Mouse (Mus musculus) kidney, embryonic 14.5 days (tissue): ENCODE results near the gene Lrrc29. TPM values are rescaled to one million over a fixed set of nuclear protein-coding genes. Genes with fewer than 3 reads are reported as not detected.
A peak's percentile ranks its signal among the peaks of the same experiment; 100 is the strongest.

Experiments
- ATAC-seq: fragments of 200-750 bp; cut with Nextera tagmentation; 2 replicates; pipeline ENCODE4 v1.8.0; 2017; ENCODE audit warnings: moderate number of reproducible peaks, mild to moderate bottlenecking, moderate TSS enrichment, moderate library complexity; ENCODE audit not compliant: low FRiP score, low TSS enrichment
- H3K27ac ChIP-seq: fragments of 300-500 bp; sonication (generic); 2 replicates; pipeline ENCODE4 v1.5.1; 2014; ENCODE audit warnings: low read depth, mild to moderate bottlenecking, low read length, moderate library complexity, mixed read lengths
- H3K27me3 ChIP-seq: fragments of 300-500 bp; sonication (generic); 2 replicates; pipeline ENCODE4 v1.6.1; 2014; ENCODE audit warnings: mild to moderate bottlenecking, low read length; ENCODE audit not compliant: control insufficient read depth, insufficient read depth
- H3K36me3 ChIP-seq: fragments of 300-500 bp; sonication (generic); 2 replicates; pipeline ENCODE4 v1.6.1; 2014; ENCODE audit warnings: low read length, mixed read lengths; ENCODE audit not compliant: control insufficient read depth, insufficient read depth
- H3K4me1 ChIP-seq: fragments of 300-500 bp; sonication (generic); 2 replicates; pipeline ENCODE4 v1.6.1; 2014; ENCODE audit warnings: low read length, mixed read lengths; ENCODE audit not compliant: control insufficient read depth, insufficient read depth
- H3K4me2 ChIP-seq: fragments of 300-500 bp; sonication (generic); replicated peaks from 2 replicates; pipeline ENCODE4 v1.6.1; 2014; ENCODE audit warnings: low read depth, mild to moderate bottlenecking, low read length
- H3K4me3 ChIP-seq: fragments of 300-500 bp; sonication (generic); 2 replicates; pipeline ENCODE4 v1.5.1; 2014; ENCODE audit warnings: mild to moderate bottlenecking, low read length
- H3K9ac ChIP-seq: fragments of 300-500 bp; sonication (generic); 2 replicates; pipeline ENCODE4 v1.6.1; 2014; ENCODE audit warnings: low read depth, mild to moderate bottlenecking, low read length, moderate library complexity
- H3K9me3 ChIP-seq: fragments of 300-500 bp; sonication (generic); 2 replicates; pipeline ENCODE4 v1.6.1; 2016; ENCODE audit warnings: low read length; ENCODE audit not compliant: control insufficient read depth
- WGBS: fragments of 180-500 bp; shearing (Covaris S2); extraction: QIAGEN DNeasy Blood & Tissue Kit; methylation state at CpG from one replicate; pipeline ENCODE4 v1.1.7; 2014; 5-methylcytosine and 5-hydroxymethylcytosine counted together
- polyA plus RNA-seq: library from polyadenylated mRNA; unstranded; fragments of >200 nt; fragmentation: Nextera tagmentation; extraction: Ambion mirVana; gene quantifications from 2 replicates; pipeline ENCODE4 v1.2.1, GENCODE M21; 2014

Lrrc29 gene
- polyA plus RNA-seq, 1 experiment from 2014 or later = 2.1 TPM

- ATAC-seq = no peak
- under 1% methylated on average over 42 of the region's 42 CpGs for WGBS
- peaks cover 23% of the 10 kb centered on the region for H3K4me1 ChIP-seq
- H3K9ac ChIP-seq = peak within 1 kb of the TSS; percentile 45
- H3K4me3 ChIP-seq = peak within 1 kb of the TSS; percentile 46
- peaks cover 4% of the 10 kb centered on the region; the same call in 1 of the 2 replicates for H3K9me3 ChIP-seq
- peak within 1 kb of the TSS; percentile 92 for H3K4me2 ChIP-seq
- no peaks in the 10 kb centered on the region for H3K36me3 ChIP-seq
- peaks cover 88% of the 10 kb centered on the region for H3K27me3 ChIP-seq
- no peak within 1 kb of the TSS for H3K27ac ChIP-seq
These were observed 56.6 kb downstream of the Lrrc29 start, which contains the start of gene Hsf4 for GRCm38 (mm10) chr8:105269461-105269947. Gene Hsf4 (plus strand): TSS chr8:105269801.

- Histone ChIP-seq H3K4me2 (peak overlapping the region; percentile 92), H3K27me3 (peaks cover 83% of the 10 kb centered on the region), H3K4me3 (peak overlapping the region; percentile 46), H3K9ac (peak overlapping the region; percentile 28; the same call in 1 of the 2 replicates), H3K9me3 (peaks cover 4% of the 10 kb centered on the region; the same call in 1 of the 2 replicates), H3K27ac (no peak overlapping the region), H3K4me1 (peaks cover 23% of the 10 kb centered on the region), H3K36me3 (no peaks in the 10 kb centered on the region)
- ATAC-seq = no peak
- under 1% methylated on average over 10 of the region's 10 CpGs for WGBS
These were observed 57.0 kb downstream of the Lrrc29 start for GRCm38 (mm10) chr8:105269075-105269458.

GRCm38 (mm10) chr8:105268342-105269074 lies 57.6 kb downstream of the Lrrc29 start:
- no peak overlapping the region for H3K27ac ChIP-seq
- peak overlapping the region; percentile 92 for H3K4me2 ChIP-seq
- 1% methylated on average over 65 of the region's 65 CpGs for WGBS
- H3K4me3 ChIP-seq = peak overlapping the region; percentile 46
- H3K4me1 ChIP-seq = peaks cover 23% of the 10 kb centered on the region
- H3K27me3 ChIP-seq = peaks cover 79% of the 10 kb centered on the region
- peaks cover 4% of the 10 kb centered on the region; the same call in 1 of the 2 replicates for H3K9me3 ChIP-seq
- ATAC-seq = peak; percentile 39
- H3K36me3 ChIP-seq = no peaks in the 10 kb centered on the region
- H3K9ac ChIP-seq = peak overlapping the region; percentile 28; the same call in 1 of the 2 replicates

- 13% methylated on average over 13 of the region's 13 CpGs for WGBS
- H3K27me3 ChIP-seq = peaks cover 70% of the 10 kb centered on the region
- H3K36me3 ChIP-seq = no peaks in the 10 kb centered on the region
- no peak overlapping the region for H3K4me3 ChIP-seq
- no peak overlapping the region for H3K4me2 ChIP-seq
- no peak overlapping the region for H3K9ac ChIP-seq
- ATAC-seq = no peak
- peaks cover 23% of the 10 kb centered on the region for H3K4me1 ChIP-seq
- no peak overlapping the region for H3K27ac ChIP-seq
- H3K9me3 ChIP-seq = peaks cover 4% of the 10 kb centered on the region; the same call in 1 of the 2 replicates
These were observed 59.3 kb downstream of the Lrrc29 start for GRCm38 (mm10) chr8:105266775-105267174.

- peak overlapping the region; percentile 48; the same call in 1 of the 2 replicates for H3K9ac ChIP-seq
- ATAC-seq = no peak
- peaks cover 23% of the 10 kb centered on the region for H3K4me1 ChIP-seq
These were observed 61.0 kb downstream of the Lrrc29 start for GRCm38 (mm10) chr8:105265128-105265527.

GRCm38 (mm10) chr8:105264024-105264982 lies 61.8 kb downstream of the Lrrc29 start, which contains the start of the genes Tradd and Fbxl8:
Gene Tradd (minus strand): TSS chr8:105264609.
Gene Fbxl8 (plus strand): TSS chr8:105264648.
- ATAC-seq = peak; percentile 55
- H3K27ac ChIP-seq = no peak within 1 kb of the TSS
- peak within 1 kb of the TSS; percentile 53 for H3K4me2 ChIP-seq
- peaks cover 67% of the 10 kb centered on the region for H3K27me3 ChIP-seq
- H3K4me1 ChIP-seq = peaks cover 18% of the 10 kb centered on the region
- WGBS = 1% methylated on average over 54 of the region's 54 CpGs
- H3K9ac ChIP-seq = peak within 1 kb of the TSS; percentile 48
- no peaks in the 10 kb centered on the region for H3K36me3 ChIP-seq
- peak within 1 kb of the TSS; percentile 61 for H3K4me3 ChIP-seq
- H3K9me3 ChIP-seq = peaks cover 4% of the 10 kb centered on the region; the same call in 1 of the 2 replicates

More at GRCm38 (mm10) chr8:105265128-105265527, 61.0 kb downstream of the Lrrc29 start:
- Histone ChIP-seq H3K4me3 (peak overlapping the region; percentile 61), H3K27me3 (peaks cover 67% of the 10 kb centered on the region), H3K36me3 (no peaks in the 10 kb centered on the region), H3K9me3 (peaks cover 4% of the 10 kb centered on the region; the same call in 1 of the 2 replicates), H3K27ac (no peak overlapping the region), H3K4me2 (peak overlapping the region; percentile 53)
- WGBS = 9% methylated on average over 10 of the region's 10 CpGs

GRCm38 (mm10) chr8:105263244-105263912 lies 62.7 kb downstream of the Lrrc29 start:
- Histone ChIP-seq H3K4me2 (no peak overlapping the region; the same call in 1 of the 2 replicates), H3K4me3 (no peak overlapping the region; the same call in 1 of the 2 replicates), H3K9ac (no peak overlapping the region), H3K9me3 (peaks cover 4% of the 10 kb centered on the region; the same call in 1 of the 2 replicates), H3K4me1 (peaks cover 14% of the 10 kb centered on the region), H3K27ac (no peak overlapping the region), H3K27me3 (peaks cover 67% of the 10 kb centered on the region), H3K36me3 (no peaks in the 10 kb centered on the region)
- WGBS = 38% methylated on average over 16 of the region's 16 CpGs
- ATAC-seq = no peak
